Mouse (Mus musculus) myocyte (in vitro differentiated cells): ENCODE data around the gene Atp5h. TPM values are rescaled to one million over a fixed set of nuclear protein-coding genes. Genes with fewer than 3 reads are reported as not detected.
"Not testable (repeated sequence)": the region's sequence is repeated elsewhere in the genome, so short reads cannot be mapped to it uniquely, and the experiment has no call there.

Experiments
- H3K27me3 ChIP-seq: one replicate; pipeline ENCODE4 v1.6.1; 2011; ENCODE audit not compliant: control insufficient read depth, insufficient read depth, insufficient read length
- H3K36me3 ChIP-seq: one replicate; pipeline ENCODE4 v1.6.1; 2011; ENCODE audit not compliant: control insufficient read depth, insufficient read depth
- H3K4me2 ChIP-seq: one replicate; pipeline ENCODE4 v1.6.1; 2011; ENCODE audit warnings: low read depth, control low read depth
- H3K4me3 ChIP-seq: one replicate; pipeline ENCODE4 v1.5.1; 2011; ENCODE audit warnings: mild to moderate bottlenecking, control low read depth, moderate library complexity
- H3K79me2 ChIP-seq: one replicate; pipeline ENCODE4 v1.6.1; 2011; ENCODE audit not compliant: control insufficient read depth, insufficient read depth
- H3ac ChIP-seq: one replicate; pipeline ENCODE4 v1.6.1; 2011; ENCODE audit not compliant: control insufficient read depth, insufficient read length
- CEBPB ChIP-seq: IDR thresholded peaks from 2 replicates; pipeline ENCODE4 v1.6.1; 2011; ENCODE audit warnings: mild to moderate bottlenecking, moderate library complexity; ENCODE audit not compliant: poor library complexity, insufficient read depth, severe bottlenecking
- E2F4 ChIP-seq: IDR thresholded peaks from one replicate; pipeline ENCODE4 v1.6.1; 2011; ENCODE audit warnings: mild to moderate bottlenecking, control low read depth, moderate library complexity; ENCODE audit not compliant: insufficient read depth
- MAX ChIP-seq: IDR thresholded peaks from one replicate; pipeline ENCODE4 v1.6.1; 2011; ENCODE audit warnings: low read depth, mild to moderate bottlenecking, control low read depth
- MYOD1 ChIP-seq, 3 experiments: IDR thresholded peaks; one replicate each; pipeline ENCODE4 v1.6.1; 2011; ENCODE audit warnings: control low read depth in 2 of 3, low read depth in 2 of 3, mild to moderate bottlenecking in 2 of 3, moderate library complexity in 1 of 3; ENCODE audit not compliant: insufficient read length in 2 of 3, control insufficient read depth in 1 of 3
- MYOG ChIP-seq, 3 experiments: IDR thresholded peaks; one replicate each; pipeline ENCODE4 v1.6.1; 2011; ENCODE audit warnings: control low read depth in 2 of 3, low read depth in 2 of 3, mild to moderate bottlenecking in 2 of 3; ENCODE audit not compliant: insufficient read length in 2 of 3, control insufficient read depth in 1 of 3, insufficient read depth in 1 of 3
- POLR2A ChIP-seq: IDR thresholded peaks from one replicate; pipeline ENCODE4 v1.6.1; 2011; ENCODE audit warnings: low read depth, mild to moderate bottlenecking, control low read depth, moderate library complexity; ENCODE audit not compliant: insufficient read length
- POLR2AphosphoS2 ChIP-seq: IDR thresholded peaks from one replicate; pipeline ENCODE4 v1.6.1; 2011; ENCODE audit warnings: low read depth, control low read depth; ENCODE audit not compliant: insufficient read length
- REST ChIP-seq: IDR thresholded peaks from one replicate; pipeline ENCODE4 v1.6.1; 2011; ENCODE audit warnings: mild to moderate bottlenecking, control low read depth, moderate library complexity; ENCODE audit not compliant: insufficient read depth, insufficient read length
- SRF ChIP-seq: IDR thresholded peaks from one replicate; pipeline ENCODE4 v1.6.1; 2011; ENCODE audit warnings: low read depth; ENCODE audit not compliant: control insufficient read depth, insufficient read length
- TCF12 ChIP-seq: IDR thresholded peaks from one replicate; pipeline ENCODE4 v1.6.1; 2011; ENCODE audit warnings: mild to moderate bottlenecking, control low read depth; ENCODE audit not compliant: poor library complexity, insufficient read depth, severe bottlenecking
- TCF3 ChIP-seq: IDR thresholded peaks from one replicate; pipeline ENCODE4 v1.6.1; 2011; ENCODE audit warnings: low read depth, control low read depth; ENCODE audit not compliant: insufficient read length
- USF1 ChIP-seq: IDR thresholded peaks from one replicate; pipeline ENCODE4 v1.6.1; 2011; ENCODE audit warnings: low read depth, mild to moderate bottlenecking, control low read depth, moderate library complexity
- polyA plus RNA-seq: library from polyadenylated mRNA; unstranded; fragments of >200 nt; fragmentation: generic; extraction: Trizol; gene quantifications from one replicate; pipeline ENCODE4 v1.2.1, GENCODE M21; 2012; ENCODE audit warnings: missing spikeins

Gene Atp5h
- polyA plus RNA-seq, 1 experiment: 693 TPM

DNA sequence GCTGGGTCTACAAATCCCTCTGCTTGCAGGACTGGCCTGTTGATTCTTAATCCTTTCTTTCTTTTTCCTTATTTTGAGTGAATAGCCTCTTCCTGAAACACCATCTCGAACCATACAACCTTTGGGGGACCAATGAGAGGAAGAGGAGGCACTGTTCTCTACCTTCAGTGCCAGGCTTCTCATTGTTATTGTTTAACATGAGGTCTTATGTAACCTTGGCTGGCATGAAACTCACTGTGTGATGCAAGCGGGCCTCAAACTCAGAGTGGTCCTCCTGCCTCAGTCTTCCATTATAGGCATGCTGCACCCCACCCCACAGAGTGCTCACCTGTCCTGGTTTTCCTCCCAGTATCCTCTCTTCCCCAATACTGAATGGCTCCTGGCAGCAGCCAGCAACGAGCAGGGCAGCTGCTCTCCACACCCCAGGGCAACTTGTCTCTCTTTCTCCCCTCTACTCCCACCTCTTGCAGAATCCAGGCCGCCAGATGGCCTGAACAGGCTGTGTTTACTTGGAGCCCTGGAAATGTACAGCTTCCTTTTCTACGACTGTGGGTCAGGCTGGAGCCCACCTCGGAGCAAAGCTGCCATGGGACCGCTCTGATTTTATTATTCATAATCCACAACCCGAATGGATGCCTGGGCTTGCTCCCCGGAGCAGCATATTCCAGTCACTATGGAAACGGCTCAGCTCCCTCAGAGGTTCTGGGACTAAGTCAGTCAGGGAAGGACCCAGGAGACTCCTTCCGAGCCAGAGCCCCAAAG is 19.0 kb downstream of the Atp5h start:
- Histone ChIP-seq H3ac (no peak overlapping the region), H3K4me2 (no peak overlapping the region), H3K27me3 (no peaks in the 10 kb centered on the region), H3K4me3 (no peak overlapping the region), H3K79me2 (peaks cover 21% of the 10 kb centered on the region), H3K36me3 (peaks cover 7% of the 10 kb centered on the region)
- no peak for TF ChIP-seq MAX
- no peak for TF ChIP-seq TCF3
- peak in 1 of 3 experiments; percentile 13 for TF ChIP-seq MYOD1 (IDR thresholded peaks at IDR 0.05; ENCODE audit: control insufficient read depth in 1 of 3, insufficient read length in 2 of 3, low read depth in 2 of 3)

DNA sequence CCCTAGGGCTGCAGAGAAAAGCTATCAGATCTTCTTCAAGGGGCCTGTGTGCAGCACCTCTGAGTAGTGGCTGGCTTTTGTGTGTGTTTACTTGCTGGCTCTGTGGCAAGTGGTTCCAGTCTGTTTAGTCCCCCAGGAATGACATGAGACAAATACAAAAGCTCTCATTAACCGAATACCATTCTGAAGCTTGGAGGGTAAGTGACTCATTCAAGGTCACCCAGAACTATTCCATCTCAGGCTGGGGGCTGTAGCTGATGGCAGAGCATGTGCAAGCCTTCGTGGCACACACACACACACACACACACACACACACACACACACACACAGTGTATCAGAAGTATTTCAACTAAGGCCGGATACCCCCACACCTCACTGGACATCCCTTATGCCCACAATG is 19.6 kb downstream of the Atp5h start:
- Histone ChIP-seq H3K36me3 (peaks cover 7% of the 10 kb centered on the region), H3ac (no peak overlapping the region), H3K4me2 (no peak overlapping the region), H3K4me3 (no peak overlapping the region), H3K27me3 (no peaks in the 10 kb centered on the region), H3K79me2 (peaks cover 16% of the 10 kb centered on the region)
- TF ChIP-seq POLR2AphosphoS2: no peak
- no peak for TF ChIP-seq POLR2A

DNA sequence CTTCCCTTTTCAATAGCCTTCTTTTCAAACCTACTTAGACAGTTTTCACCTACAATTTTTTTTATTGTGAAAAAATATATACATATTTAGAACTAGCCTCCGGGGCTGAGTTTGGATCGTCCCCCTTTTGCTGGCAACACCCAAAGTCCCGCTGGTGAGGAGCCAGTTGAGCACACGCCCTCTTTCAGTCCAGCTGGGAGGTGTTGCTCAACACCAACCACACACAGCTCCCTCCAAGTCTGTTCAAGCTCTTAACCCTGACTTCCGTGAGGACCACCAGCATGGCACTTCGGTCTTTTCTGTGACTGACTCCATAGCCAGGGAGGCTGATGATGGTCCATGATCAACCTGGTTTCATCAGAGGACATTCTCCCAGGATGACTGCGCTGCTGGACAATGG is 21.7 kb downstream of the Atp5h start:
- Histone ChIP-seq H3K79me2 (no peaks in the 10 kb centered on the region), H3ac (no peak overlapping the region), H3K4me2 (no peak overlapping the region), H3K4me3 (no peak overlapping the region), H3K36me3 (peaks cover 7% of the 10 kb centered on the region), H3K27me3 (no peaks in the 10 kb centered on the region)
- TF ChIP-seq CEBPB: peak; percentile 66
- no peak for TF ChIP-seq TCF12
- TF ChIP-seq POLR2AphosphoS2: peak; percentile 47
- no peak for TF ChIP-seq MYOD1 (IDR thresholded peaks at IDR 0.05; ENCODE audit: control insufficient read depth in 1 of 3, insufficient read length in 2 of 3, low read depth in 2 of 3)

DNA sequence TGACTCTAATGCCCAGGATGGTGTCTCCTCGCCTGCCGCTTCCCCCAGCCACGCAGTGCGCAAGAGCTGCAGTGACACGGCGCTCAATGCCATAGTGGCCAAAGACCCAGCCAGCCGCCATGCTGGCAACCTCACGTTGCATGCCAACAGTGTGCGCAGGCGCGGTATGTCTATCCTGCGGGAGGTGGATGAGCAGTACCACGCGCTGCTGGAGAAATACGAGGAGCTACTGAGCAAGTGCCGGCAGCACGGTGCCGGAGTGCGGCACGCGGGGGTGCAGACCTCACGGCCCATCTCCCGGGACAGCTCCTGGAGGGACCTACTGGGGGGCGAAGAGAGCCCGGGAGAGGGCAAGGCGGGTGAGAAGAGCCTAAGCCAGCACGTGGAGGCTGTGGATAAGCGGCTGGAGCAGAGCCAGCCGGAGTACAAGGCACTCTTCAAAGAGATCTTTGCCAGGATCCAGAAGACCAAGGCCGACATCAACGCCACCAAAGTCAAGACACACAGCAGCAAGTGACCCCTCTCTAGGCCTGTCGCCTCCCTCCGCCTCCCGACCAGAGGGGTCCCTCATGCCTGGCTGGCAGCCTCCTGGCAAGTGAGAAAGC is 25.9 kb downstream of the Atp5h start:
- peaks cover 13% of the 10 kb centered on the region for H3K36me3 ChIP-seq
- no peak overlapping the region for H3K4me2 ChIP-seq
- H3ac ChIP-seq: no peak overlapping the region
- TF ChIP-seq CEBPB (no peak), MYOG (IDR thresholded peaks at IDR 0.05; ENCODE audit: control insufficient read depth in 1 of 3, insufficient read depth in 1 of 3, insufficient read length in 2 of 3, low read depth in 2 of 3) (no peak), SRF (no peak), POLR2A (no peak), USF1 (no peak), POLR2AphosphoS2 (no peak), TCF12 (no peak), TCF3 (no peak), REST (no peak), MYOD1 (IDR thresholded peaks at IDR 0.05; ENCODE audit: control insufficient read depth in 1 of 3, insufficient read length in 2 of 3, low read depth in 2 of 3) (no peak), E2F4 (no peak), MAX (no peak)
- no peaks in the 10 kb centered on the region for H3K27me3 ChIP-seq
- H3K79me2 ChIP-seq: peaks cover 6% of the 10 kb centered on the region
- no peak overlapping the region for H3K4me3 ChIP-seq

DNA sequence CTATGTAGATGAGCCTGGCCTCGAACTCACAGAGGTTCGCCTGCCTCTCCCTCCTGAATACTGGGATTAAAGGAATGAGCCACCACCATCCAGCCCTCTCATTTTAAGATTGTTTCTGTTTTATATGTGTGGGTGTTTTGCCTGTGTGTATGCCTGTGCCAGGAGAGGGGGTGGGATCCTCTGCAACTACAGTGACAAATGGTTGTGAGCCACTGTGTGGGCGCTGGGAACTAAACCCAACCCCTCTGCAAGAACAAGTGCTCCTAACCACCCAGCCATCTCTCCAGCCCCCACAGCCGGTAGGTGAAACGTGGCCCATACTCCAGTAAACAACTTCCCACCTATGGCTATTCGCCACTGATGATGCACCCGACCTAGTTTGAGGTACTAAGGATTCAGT is 28.4 kb downstream of the Atp5h start:
- no peak overlapping the region for H3K4me2 ChIP-seq
- TF ChIP-seq SRF (no peak), TCF3 (no peak), CEBPB (no peak), MYOG (IDR thresholded peaks at IDR 0.05; ENCODE audit: control insufficient read depth in 1 of 3, insufficient read depth in 1 of 3, insufficient read length in 2 of 3, low read depth in 2 of 3) (no peak), POLR2AphosphoS2 (no peak), REST (no peak), TCF12 (no peak), POLR2A (no peak), USF1 (no peak), E2F4 (no peak), MYOD1 (IDR thresholded peaks at IDR 0.05; ENCODE audit: control insufficient read depth in 1 of 3, insufficient read length in 2 of 3, low read depth in 2 of 3) (no peak), MAX (no peak)
- peaks cover 31% of the 10 kb centered on the region for H3K79me2 ChIP-seq
- H3K27me3 ChIP-seq: no peaks in the 10 kb centered on the region
- no peak overlapping the region for H3K4me3 ChIP-seq
- peaks cover 18% of the 10 kb centered on the region for H3K36me3 ChIP-seq
- H3ac ChIP-seq: no peak overlapping the region

DNA sequence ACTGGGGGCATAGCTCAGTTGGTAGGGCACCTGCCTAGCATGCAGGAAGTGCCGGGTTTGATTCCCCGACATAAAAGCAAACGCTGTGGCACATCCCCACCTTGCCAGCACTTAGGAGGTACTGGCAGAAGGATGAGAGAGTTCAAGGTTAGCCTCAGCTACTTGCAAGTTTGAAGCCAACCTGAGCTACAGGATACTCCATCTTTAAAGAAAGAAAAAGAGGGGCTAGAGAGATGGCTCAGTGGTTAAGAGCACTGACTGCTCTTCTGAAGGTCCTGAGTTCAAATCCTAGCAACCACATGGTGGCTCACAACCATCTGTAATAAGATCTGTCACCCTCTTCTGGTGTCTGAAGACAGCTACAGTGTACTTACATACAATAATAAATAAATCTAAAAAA is 32.9 kb downstream of the Atp5h start:
- H3ac ChIP-seq, H3K4me3 ChIP-seq, H3K36me3 ChIP-seq, H3K4me2 ChIP-seq, H3K27me3 ChIP-seq: not testable (repeated sequence)
- H3K79me2 ChIP-seq: peaks cover 73% of the 10 kb centered on the region
